Mouse (Mus musculus): ENCODE measurements around the gene Vmn1r122. TPM values are rescaled to one million over a fixed set of nuclear protein-coding genes. Genes with fewer than 3 reads are reported as not detected.
"Not testable (repeated sequence)": the region's sequence is repeated elsewhere in the genome, so short reads cannot be mapped to it uniquely, and the experiment has no call there.

Gene Vmn1r122
- not detected in 2 replicates for polyA plus RNA-seq (2016; fragmentation: Nextera tagmentation; extraction: Ambion mirVana)

GRCm38 (mm10) chr7:21134028-21134427 is at the start of gene Vmn1r122:
Gene Vmn1r122, minus strand, starts transcription at chr7:21134128.
- not testable (repeated sequence) for H3K9me3 ChIP-seq; H3K9ac ChIP-seq (replicated peaks); H3K27ac ChIP-seq (replicated peaks); ATAC-seq (ENCODE audit: low FRiP score, low read depth); H3K4me2 ChIP-seq (replicated peaks); H3K4me1 ChIP-seq; H3K4me3 ChIP-seq; H3K27me3 ChIP-seq; H3K36me3 ChIP-seq
- 79% methylated on average over 3 of the region's 3 CpGs for whole genome bisulfite sequencing

- not testable (repeated sequence) for H3K36me3 ChIP-seq; H3K4me1 ChIP-seq; H3K27ac ChIP-seq (replicated peaks); H3K27me3 ChIP-seq; H3K9me3 ChIP-seq; H3K4me3 ChIP-seq; ATAC-seq (ENCODE audit: low FRiP score, low read depth); H3K9ac ChIP-seq (replicated peaks); H3K4me2 ChIP-seq (replicated peaks)
- 50% methylated on average over 1 of the region's 3 CpGs for WGBS
Observed at GRCm38 (mm10) chr7:21161885-21162284, 28.0 kb upstream of the Vmn1r122 start, which contains the start of gene Vmn1r123. Gene Vmn1r123, plus strand, starts transcription at chr7:21162185.

GRCm38 (mm10) chr7:21098413-21098812 is 35.5 kb downstream of the Vmn1r122 start, which contains the start of gene Vmn1r121:
Gene Vmn1r121, minus strand, starts transcription at chr7:21098513.
- H3K4me1 ChIP-seq; H3K9me3 ChIP-seq; H3K4me2 ChIP-seq (replicated peaks); H3K4me3 ChIP-seq; H3K27ac ChIP-seq (replicated peaks); H3K36me3 ChIP-seq; H3K9ac ChIP-seq (replicated peaks); ATAC-seq (ENCODE audit: low FRiP score, low read depth); H3K27me3 ChIP-seq: not testable (repeated sequence)
- 75% methylated on average over 4 of the region's 5 CpGs for WGBS

Other genes with a start within 250 kb of the Vmn1r122 start
- not detected in 2 replicates for gene Vmn1r118, start 221.8 kb downstream of the Vmn1r122 start, polyA plus RNA-seq (2016; fragmentation: Nextera tagmentation; extraction: Ambion mirVana)
- gene Vmn1r119, start 121.7 kb downstream of the Vmn1r122 start, polyA plus RNA-seq (2016; fragmentation: Nextera tagmentation; extraction: Ambion mirVana) = not detected in 2 replicates
- gene Vmn1r120, start 80.3 kb downstream of the Vmn1r122 start, polyA plus RNA-seq (2016; fragmentation: Nextera tagmentation; extraction: Ambion mirVana) = not detected in 2 replicates
- gene Vmn1r121, start 35.6 kb downstream of the Vmn1r122 start, polyA plus RNA-seq (2016; fragmentation: Nextera tagmentation; extraction: Ambion mirVana) = not detected in 2 replicates
- not detected in 2 replicates for gene Vmn1r123, start 28.1 kb upstream of the Vmn1r122 start, polyA plus RNA-seq (2016; fragmentation: Nextera tagmentation; extraction: Ambion mirVana)
- not detected in 2 replicates for gene Gm5157, start 56.3 kb upstream of the Vmn1r122 start, polyA plus RNA-seq (2016; fragmentation: Nextera tagmentation; extraction: Ambion mirVana)
- gene Vmn1r124, start 126.5 kb upstream of the Vmn1r122 start, polyA plus RNA-seq (2016; fragmentation: Nextera tagmentation; extraction: Ambion mirVana) = not detected in 2 replicates
- gene Vmn1r125, start 138.1 kb upstream of the Vmn1r122 start, polyA plus RNA-seq (2016; fragmentation: Nextera tagmentation; extraction: Ambion mirVana) = not detected in 2 replicates
- gene Vmn1r126, start 167.3 kb upstream of the Vmn1r122 start, polyA plus RNA-seq (2016; fragmentation: Nextera tagmentation; extraction: Ambion mirVana) = not detected in 2 replicates
- gene Vmn1r127, start 185.7 kb upstream of the Vmn1r122 start, polyA plus RNA-seq (2016; fragmentation: Nextera tagmentation; extraction: Ambion mirVana) = not detected in 2 replicates
- gene Vmn1r128, start 215.2 kb upstream of the Vmn1r122 start, polyA plus RNA-seq (2016; fragmentation: Nextera tagmentation; extraction: Ambion mirVana) = not detected in 2 replicates
- gene Vmn1r129, start 227.2 kb upstream of the Vmn1r122 start, polyA plus RNA-seq (2016; fragmentation: Nextera tagmentation; extraction: Ambion mirVana) = not detected in 2 replicates